Mouse (Mus musculus) cortical plate, adult 2 months (tissue): ENCODE data around the gene Efnb1.

Experiments
- CTCF ChIP-seq: fragments of 200-500 bp; IDR thresholded peaks from 2 replicates; pipeline ENCODE4 v1.5.1; 2011; ENCODE audit warnings: mild to moderate bottlenecking, control low read depth, low read length; ENCODE audit not compliant: insufficient read depth; ENCODE audit errors: extremely low read depth
- POLR2A ChIP-seq: fragments of 200-500 bp; IDR thresholded peaks from 2 replicates; pipeline ENCODE4 v1.6.1; 2011; ENCODE audit warnings: mild to moderate bottlenecking, low read length, control low read depth; ENCODE audit not compliant: insufficient read depth; ENCODE audit errors: extremely low read depth

DNA sequence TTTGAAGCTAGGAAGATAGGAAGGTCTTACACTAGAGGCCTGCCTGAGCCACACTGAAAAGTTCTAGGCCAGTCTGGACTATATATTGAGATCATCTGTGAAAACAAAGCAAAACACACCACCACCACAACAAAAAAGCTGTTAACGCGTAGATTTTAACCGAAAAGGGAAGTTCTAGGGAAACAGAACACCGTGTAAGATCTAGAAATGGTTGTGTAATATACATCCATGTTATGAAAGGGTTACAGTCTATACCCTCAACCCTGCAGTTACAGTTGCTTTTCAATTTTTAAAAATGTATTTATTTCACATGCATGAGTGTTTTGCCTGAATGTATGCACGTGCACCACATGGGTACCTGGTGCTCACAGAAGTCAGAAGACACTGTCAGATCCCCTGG lies 16.4 kb upstream of the Efnb1 start:
- TF ChIP-seq CTCF, result no peak
- TF ChIP-seq POLR2A, result no peak
